Mouse (Mus musculus) MN1 (cell line): ENCODE measurements around the gene Cacnb2.

Source experiments
- DNase-seq: peaks from one replicate; pipeline ENCODE4 v3.0.0-alpha.2; 2016; ENCODE audit warnings: low spot score

The Cacnb2 gene

GRCm38 (mm10) chr2:14602788-14603187 is at the start of gene Cacnb2:
Cacnb2 (plus strand) TSS chr2:14603088.
- no peak for DNase-seq

- no peak for DNase-seq
Observed at GRCm38 (mm10) chr2:14568020-14568419, 34.9 kb upstream of the Cacnb2 start.

- DNase-seq, result no peak
Observed at GRCm38 (mm10) chr2:14571300-14571699, 31.6 kb upstream of the Cacnb2 start.

- no peak for DNase-seq
Observed at GRCm38 (mm10) chr2:14589541-14589940, 13.3 kb upstream of the Cacnb2 start.

- DNase-seq, result no peak
Observed at GRCm38 (mm10) chr2:14597909-14598563, 4.9 kb upstream of the Cacnb2 start.

GRCm38 (mm10) chr2:14603784-14604781 is 1.2 kb downstream of the Cacnb2 start:
- DNase-seq, result no peak

- DNase-seq, result no peak
Observed at GRCm38 (mm10) chr2:14604791-14605190, 1.9 kb downstream of the Cacnb2 start.

- no peak for DNase-seq
Observed at GRCm38 (mm10) chr2:14605207-14605606, 2.3 kb downstream of the Cacnb2 start.

GRCm38 (mm10) chr2:14608606-14609005 is 5.7 kb downstream of the Cacnb2 start:
- no peak for DNase-seq

GRCm38 (mm10) chr2:14612705-14613104 is 9.8 kb downstream of the Cacnb2 start:
- DNase-seq, result no peak

- DNase-seq, result no peak
Observed at GRCm38 (mm10) chr2:14616361-14616760, 13.5 kb downstream of the Cacnb2 start.

- DNase-seq, result no peak
Observed at GRCm38 (mm10) chr2:14620120-14620853, 17.4 kb downstream of the Cacnb2 start.

- no peak for DNase-seq
Observed at GRCm38 (mm10) chr2:14620891-14621290, 18.0 kb downstream of the Cacnb2 start.

GRCm38 (mm10) chr2:14623820-14624219 is 20.9 kb downstream of the Cacnb2 start:
- DNase-seq, result no peak

GRCm38 (mm10) chr2:14629814-14630492 is 27.1 kb downstream of the Cacnb2 start:
- DNase-seq, result no peak

- DNase-seq, result no peak
Observed at GRCm38 (mm10) chr2:14631590-14631989, 28.7 kb downstream of the Cacnb2 start.

GRCm38 (mm10) chr2:14633202-14633601 is 30.3 kb downstream of the Cacnb2 start:
- DNase-seq, result no peak

GRCm38 (mm10) chr2:14639266-14639665 is 36.4 kb downstream of the Cacnb2 start:
- DNase-seq, result no peak

- no peak for DNase-seq
Observed at GRCm38 (mm10) chr2:14639877-14640276, 37.0 kb downstream of the Cacnb2 start.

- DNase-seq, result no peak
Observed at GRCm38 (mm10) chr2:14641040-14641439, 38.2 kb downstream of the Cacnb2 start.

GRCm38 (mm10) chr2:14651268-14651667 is 48.4 kb downstream of the Cacnb2 start:
- no peak for DNase-seq

GRCm38 (mm10) chr2:14656673-14657072 is 53.8 kb downstream of the Cacnb2 start:
- no peak for DNase-seq
